Mouse (Mus musculus) liver, embryonic 14.5 days (tissue): Measurements from ENCODE around the gene 4930519P11Rik. TPM values are rescaled to one million over a fixed set of nuclear protein-coding genes. Genes with fewer than 3 reads are reported as not detected.

ENCODE experiments used
- ATAC-seq: fragments of 200-750 bp; cut with Nextera tagmentation; 2 replicates; pipeline ENCODE4 v1.8.0; 2017; ENCODE audit warnings: moderate number of reproducible peaks, mild to moderate bottlenecking, moderate library complexity; ENCODE audit not compliant: insufficient read depth
- DNase-seq, 3 experiments: peaks; one replicate each; pipeline ENCODE4 v3.0.0-alpha.2; 2012 to 2013; ENCODE audit warnings: low read depth in 3 of 3, low spot score in 3 of 3
- H3K27ac ChIP-seq: fragments of 300-500 bp; sonication (generic); 2 replicates; pipeline ENCODE4 v1.5.1; 2014; ENCODE audit warnings: moderate library complexity, mild to moderate bottlenecking, control low read depth, inconsistent platforms
- H3K27me3 ChIP-seq: fragments of 300-500 bp; sonication (generic); 2 replicates; pipeline ENCODE4 v1.6.1; 2014; ENCODE audit warnings: mild to moderate bottlenecking, low read length, moderate library complexity; ENCODE audit not compliant: control insufficient read depth, insufficient read depth
- H3K36me3 ChIP-seq: fragments of 300-500 bp; sonication (generic); replicated peaks from 2 replicates; pipeline ENCODE4 v1.6.1; 2014; ENCODE audit warnings: low read depth; ENCODE audit not compliant: control insufficient read depth, insufficient read depth
- H3K4me1 ChIP-seq, 2 experiments: fragments of 200-500 bp in 1 of 2; fragments of 300-500 bp in 1 of 2; sonication (generic) in 1 of 2; replicated peaks; 2 replicates each; pipeline ENCODE4 v1.6.1; 2012 to 2014; ENCODE audit warnings: antibody characterized with exemption in 1 of 2, inconsistent platforms in 1 of 2, low read length in 1 of 2; ENCODE audit not compliant: control insufficient read depth in 2 of 2, insufficient read depth in 2 of 2
- H3K4me2 ChIP-seq: fragments of 300-500 bp; sonication (generic); 2 replicates; pipeline ENCODE4 v1.6.1; 2014; ENCODE audit warnings: low read depth, mild to moderate bottlenecking, control low read depth, moderate library complexity
- H3K4me3 ChIP-seq, 2 experiments: fragments of 200-500 bp in 1 of 2; fragments of 300-500 bp in 1 of 2; sonication (generic) in 1 of 2; 2 replicates each; pipeline ENCODE4 v1.5.1; 2012 to 2014; ENCODE audit warnings: low read depth in 2 of 2, low read length in 2 of 2, mild to moderate bottlenecking in 2 of 2, control low read depth in 1 of 2, inconsistent platforms in 1 of 2, moderate library complexity in 1 of 2; ENCODE audit not compliant: insufficient read depth in 1 of 2
- H3K9ac ChIP-seq: fragments of 300-500 bp; sonication (generic); replicated peaks from 2 replicates; pipeline ENCODE4 v1.6.1; 2014; ENCODE audit warnings: mild to moderate bottlenecking, control low read depth, moderate library complexity
- H3K9me3 ChIP-seq: fragments of 300-500 bp; sonication (generic); 2 replicates; pipeline ENCODE4 v1.6.1; 2016; ENCODE audit warnings: low read length, mixed read lengths; ENCODE audit not compliant: control insufficient read depth
- CTCF ChIP-seq: IDR thresholded peaks from 2 replicates; pipeline ENCODE4 v1.5.1; 2016; ENCODE audit warnings: antibody characterized with exemption, low read depth, control low read depth
- EP300 ChIP-seq: IDR thresholded peaks from 2 replicates; pipeline ENCODE4 v1.6.1; 2016; ENCODE audit warnings: antibody characterized with exemption, low read depth
- WGBS: fragments of 180-500 bp; shearing (Covaris S2); extraction: QIAGEN DNeasy Blood & Tissue Kit; methylation state at CpG from one replicate; pipeline ENCODE4 v1.1.7; 2014; ENCODE audit not compliant: insufficient replicate concordance; 5-methylcytosine and 5-hydroxymethylcytosine counted together
- polyA plus RNA-seq, 2 experiments: library from polyadenylated mRNA; depleted of rRNA in 1 of 2; stranded (reverse) in 1 of 2; unstranded in 1 of 2; fragments of >200 nt; fragmentation: Nextera tagmentation in 1 of 2; extraction: Ambion mirVana in 1 of 2; gene quantifications; 2 replicates each; pipeline versions ENCODE4 v1.2.1 to v1.2.3; 2012 to 2014

The 4930519P11Rik gene
- polyA plus RNA-seq, 2 experiments: 0.35 TPM; not detected in 1

- no peaks in the 10 kb centered on the region for H3K27me3 ChIP-seq
- no peak overlapping the region for H3K27ac ChIP-seq
- 67% methylated on average over 12 of the region's 12 CpGs for WGBS
- ATAC-seq (no peak), DNase-seq (no peak)
- H3K9me3 ChIP-seq: no peaks in the 10 kb centered on the region
- no peak overlapping the region for H3K4me2 ChIP-seq
- no peak overlapping the region for H3K9ac ChIP-seq
- no peaks in the 10 kb centered on the region for H3K36me3 ChIP-seq
- no peak for TF ChIP-seq CTCF
- TF ChIP-seq EP300: no peak
- 0 out of 4 replicates have a peak, but pooled peaks cover 0 to under 1% of the 10 kb centered on the region in 2 experiments for H3K4me1 ChIP-seq
- no peak overlapping the region for H3K4me3 ChIP-seq
Observed at GRCm38 (mm10) chr2:154576876-154577743, 36.1 kb downstream of the 4930519P11Rik start.

GRCm38 (mm10) chr2:154574271-154574670 is 39.0 kb downstream of the 4930519P11Rik start:
- no peaks in the 10 kb centered on the region for H3K36me3 ChIP-seq
- H3K27me3 ChIP-seq: no peaks in the 10 kb centered on the region
- H3K4me3 ChIP-seq: no peak overlapping the region
- DNase-seq (no peak), ATAC-seq (no peak)
- no peak overlapping the region for H3K27ac ChIP-seq
- TF ChIP-seq CTCF: no peak
- TF ChIP-seq EP300: no peak
- 49% methylated on average over 7 of the region's 7 CpGs for WGBS
- H3K9me3 ChIP-seq: no peaks in the 10 kb centered on the region
- no peak overlapping the region for H3K9ac ChIP-seq
- peaks cover 10 to 17% of the 10 kb centered on the region in 2 experiments for H3K4me1 ChIP-seq
- no peak overlapping the region for H3K4me2 ChIP-seq

GRCm38 (mm10) chr2:154572996-154573395 is 40.2 kb downstream of the 4930519P11Rik start:
- no peaks in the 10 kb centered on the region for H3K9me3 ChIP-seq
- H3K4me1 ChIP-seq: peaks cover 16 to 22% of the 10 kb centered on the region in 2 experiments
- H3K4me3 ChIP-seq: no peak overlapping the region
- H3K27me3 ChIP-seq: no peaks in the 10 kb centered on the region
- no peak overlapping the region for H3K9ac ChIP-seq
- TF ChIP-seq CTCF (no peak), EP300 (no peak)
- H3K4me2 ChIP-seq: no peak overlapping the region
- DNase-seq (no peak), ATAC-seq (no peak)
- H3K27ac ChIP-seq: no peak overlapping the region
- 66% methylated on average over 3 of the region's 3 CpGs for WGBS
- H3K36me3 ChIP-seq: no peaks in the 10 kb centered on the region

- 62% methylated on average over 8 of the region's 8 CpGs for WGBS
- H3K4me2 ChIP-seq: no peak overlapping the region
- H3K4me3 ChIP-seq: no peak overlapping the region
- H3K36me3 ChIP-seq: no peaks in the 10 kb centered on the region
- peaks cover 19 to 28% of the 10 kb centered on the region in 2 experiments for H3K4me1 ChIP-seq
- H3K27me3 ChIP-seq: no peaks in the 10 kb centered on the region
- H3K9me3 ChIP-seq: no peaks in the 10 kb centered on the region
- ATAC-seq (no peak), DNase-seq (no peak)
- TF ChIP-seq EP300 (no peak), CTCF (no peak)
- H3K9ac ChIP-seq: no peak overlapping the region
- no peak overlapping the region for H3K27ac ChIP-seq
Observed at GRCm38 (mm10) chr2:154571976-154572375, 41.3 kb downstream of the 4930519P11Rik start.

GRCm38 (mm10) chr2:154571266-154571665 is 42.0 kb downstream of the 4930519P11Rik start:
- H3K27ac ChIP-seq: no peak overlapping the region
- H3K4me3 ChIP-seq: no peak overlapping the region
- no peak for ATAC-seq
- H3K36me3 ChIP-seq: no peaks in the 10 kb centered on the region
- H3K4me2 ChIP-seq: no peak overlapping the region
- no peaks in the 10 kb centered on the region for H3K9me3 ChIP-seq
- H3K27me3 ChIP-seq: no peaks in the 10 kb centered on the region
- TF ChIP-seq EP300: no peak
- no peak for TF ChIP-seq CTCF
- DNase-seq: no peak
- peaks cover 19 to 32% of the 10 kb centered on the region in 2 experiments for H3K4me1 ChIP-seq
- no peak overlapping the region for H3K9ac ChIP-seq
- WGBS: 52% methylated on average over 4 of the region's 4 CpGs
